Mouse (Mus musculus) fibroblast of lung, adult 2 months (primary cell): ENCODE measurements around the gene AU040320.

Source experiments
- DNase-seq: peaks from one replicate; pipeline ENCODE4 v3.0.0-alpha.2; 2011; ENCODE audit warnings: low read depth

AU040320 gene

GRCm38 (mm10) chr4:126860268-126860986 is 107.1 kb downstream of the AU040320 start:
- no peak for DNase-seq

GRCm38 (mm10) chr4:126861514-126862266 is 108.3 kb downstream of the AU040320 start:
- DNase-seq, result no peak

- DNase-seq, result no peak
Measured at GRCm38 (mm10) chr4:126868699-126869098, 115.4 kb downstream of the AU040320 start.

GRCm38 (mm10) chr4:126872717-126873116 is 119.4 kb downstream of the AU040320 start:
- peak; percentile 59 for DNase-seq

- DNase-seq, result no peak
Measured at GRCm38 (mm10) chr4:126879560-126880275, 126.4 kb downstream of the AU040320 start.

- DNase-seq, result no peak
Measured at GRCm38 (mm10) chr4:126883602-126884001, 130.3 kb downstream of the AU040320 start.

GRCm38 (mm10) chr4:126885953-126886352 is 132.6 kb downstream of the AU040320 start:
- no peak for DNase-seq

GRCm38 (mm10) chr4:126889879-126890278 is 136.5 kb downstream of the AU040320 start:
- no peak for DNase-seq
